Mouse (Mus musculus) kidney, postnatal 4 days (tissue): ENCODE data around the gene Hoxb13.

Experiments used
- DNase-seq, 2 experiments: peaks; one replicate each; pipeline ENCODE4 v3.0.0; 2021; ENCODE audit warnings: mixed read lengths in 2 of 2

Gene Hoxb13

DNA sequence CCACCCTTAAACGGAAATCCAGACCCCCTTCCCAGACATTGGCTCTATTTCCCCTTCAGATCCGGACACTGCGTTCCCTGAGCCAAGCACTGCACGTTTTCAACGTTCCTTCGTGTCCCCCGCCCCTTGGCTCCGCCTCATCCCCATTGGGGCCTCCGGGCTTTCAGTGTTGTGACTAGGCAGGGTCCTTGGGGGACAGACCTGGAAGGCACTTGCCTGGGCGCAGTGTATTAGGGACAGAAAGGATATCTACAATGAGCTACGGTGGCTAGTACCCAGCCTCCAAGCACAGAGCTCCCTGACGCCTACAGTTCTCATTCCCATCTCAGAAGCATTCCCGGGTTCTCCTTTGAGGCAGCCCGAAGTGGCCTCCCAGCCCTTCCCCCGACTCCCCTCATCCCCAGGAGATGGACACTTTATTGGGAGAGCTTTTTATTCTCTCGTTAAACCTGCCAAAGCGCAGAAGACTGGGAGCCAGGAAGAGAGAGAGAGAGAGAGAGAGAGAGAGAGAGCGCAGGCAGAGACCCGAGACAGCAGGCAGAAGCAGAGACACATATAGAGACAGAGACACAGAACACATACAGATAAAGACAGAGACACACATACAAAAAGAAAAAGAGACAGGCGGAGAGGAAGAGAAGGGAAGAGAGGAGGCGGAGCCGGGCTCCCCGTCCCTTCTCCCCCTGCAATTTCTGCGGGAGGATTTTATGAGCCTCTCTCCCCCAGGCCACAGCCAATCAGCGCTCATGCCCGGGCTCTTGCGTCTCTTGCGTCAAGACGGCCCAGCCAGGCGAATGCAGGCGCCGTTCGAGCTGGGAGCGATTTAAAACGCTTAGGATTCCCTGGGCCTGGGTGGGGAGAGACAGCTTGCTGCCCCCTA, at the start of gene Hoxb13:
Hoxb13 (plus strand) TSS at position 796 of the 880 bp plus-strand sequence.
- DNase-seq, result peak; percentile 53 to 61

DNA sequence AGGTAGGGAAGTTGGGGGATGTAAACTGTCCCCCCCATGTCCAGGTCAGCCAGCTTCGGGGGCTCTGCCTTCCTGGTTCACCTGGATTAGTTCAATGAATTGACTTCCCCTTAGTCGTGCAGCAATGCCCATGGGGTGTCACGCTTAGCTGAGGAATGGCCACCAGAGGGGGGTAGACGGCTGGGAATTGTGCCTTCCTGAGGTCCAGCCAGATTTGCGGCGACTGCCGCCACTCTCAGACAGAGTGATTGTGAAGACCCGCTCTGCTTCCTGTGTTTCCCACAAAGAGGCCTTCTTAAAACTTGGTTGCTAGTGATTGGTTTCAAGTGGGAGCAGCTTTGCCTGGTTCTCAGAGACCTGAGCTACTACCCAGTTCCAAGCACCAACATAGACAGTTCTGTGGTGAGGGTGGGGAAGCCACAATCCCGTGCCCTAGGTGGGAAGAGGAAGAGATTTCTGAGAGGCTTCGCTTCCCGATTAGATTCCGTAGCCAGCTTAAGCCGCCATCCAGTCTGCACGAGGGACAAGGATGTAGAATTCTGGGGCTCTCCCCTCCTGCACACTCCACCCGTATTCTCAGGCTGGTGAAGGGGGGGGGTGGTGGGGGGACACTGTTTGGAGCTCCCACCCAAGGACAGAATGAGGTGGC, 48.4 kb upstream of the Hoxb13 start:
- peak; percentile 90 to 93 for DNase-seq

DNA sequence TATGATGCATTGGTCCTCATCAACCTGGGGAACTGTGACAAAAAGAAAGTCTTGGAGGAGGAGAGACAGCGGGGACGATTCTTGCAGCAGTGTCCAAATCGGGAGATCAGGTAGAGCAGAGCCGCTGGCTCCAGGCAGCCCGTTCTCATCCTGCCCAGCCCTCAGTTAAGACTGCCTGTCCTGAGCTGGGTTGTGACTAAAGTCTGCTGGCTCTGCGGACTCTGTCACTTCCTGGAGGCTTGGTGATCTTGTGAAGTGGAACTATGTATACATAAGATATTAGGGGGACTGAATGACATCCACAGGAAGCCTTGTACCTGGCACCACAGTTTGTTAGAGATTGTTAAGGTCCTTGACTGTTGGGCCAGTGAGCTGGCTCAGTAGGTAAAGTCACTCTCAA, 46.6 kb upstream of the Hoxb13 start:
- no peak for DNase-seq

DNA sequence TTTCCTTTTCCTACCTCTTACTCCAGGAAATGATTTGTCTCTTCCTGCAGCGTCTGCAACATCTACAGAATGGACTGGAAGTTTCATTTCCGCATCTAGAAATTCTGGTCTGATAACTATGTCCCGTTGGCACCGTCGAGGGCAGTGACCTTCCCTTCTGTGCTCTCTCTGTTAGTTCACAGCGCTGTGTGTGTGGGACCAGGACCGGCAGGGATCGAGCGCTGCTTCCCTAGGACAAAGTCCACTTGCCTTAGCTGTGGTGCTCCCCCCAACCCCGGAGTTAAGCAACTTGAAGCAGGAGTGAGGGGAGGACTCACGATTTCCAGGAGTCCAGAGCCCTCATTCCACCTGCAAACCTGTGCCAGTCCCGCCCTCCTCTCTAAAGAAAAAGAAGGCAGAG, 29.3 kb upstream of the Hoxb13 start:
- no peak for DNase-seq

DNA sequence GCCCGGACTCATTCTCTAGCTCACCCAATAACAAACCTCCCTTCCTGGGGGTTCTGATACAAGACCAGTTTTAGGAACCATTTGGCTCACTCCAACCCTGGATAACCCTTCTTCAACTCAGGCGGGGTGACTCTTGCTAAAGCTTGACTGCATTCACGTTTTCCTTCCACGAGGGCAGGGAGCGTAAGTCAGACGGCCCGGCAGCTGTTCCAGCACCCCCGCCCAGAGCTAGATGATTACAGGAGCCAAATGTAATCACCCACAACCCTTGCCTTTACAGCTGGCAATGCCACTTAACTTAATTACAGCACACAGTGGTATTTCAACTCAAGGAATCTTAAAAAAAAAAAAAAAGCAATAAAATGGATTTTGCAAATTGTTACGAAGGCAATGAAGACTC, 26.0 kb upstream of the Hoxb13 start:
- DNase-seq, result no peak

DNA sequence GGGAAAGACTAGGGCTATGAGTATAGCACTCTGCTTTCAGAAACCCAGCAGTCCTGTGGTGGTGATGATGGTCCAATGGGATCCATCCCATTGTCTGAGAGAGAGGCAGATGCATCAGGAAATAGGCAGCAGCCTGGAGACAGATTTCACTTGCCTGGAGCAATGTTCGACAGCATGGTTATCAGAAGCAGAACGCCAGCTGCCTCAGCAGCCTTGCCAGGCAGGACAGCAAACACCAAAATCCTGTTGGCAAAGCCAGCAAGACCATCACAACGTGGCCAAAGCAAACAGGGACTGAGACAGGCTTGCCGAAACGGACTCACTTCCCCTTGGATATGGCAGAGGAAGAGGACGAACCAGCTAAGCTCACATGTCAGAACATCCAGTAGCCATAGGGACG, 25.1 kb upstream of the Hoxb13 start:
- no peak for DNase-seq

DNA sequence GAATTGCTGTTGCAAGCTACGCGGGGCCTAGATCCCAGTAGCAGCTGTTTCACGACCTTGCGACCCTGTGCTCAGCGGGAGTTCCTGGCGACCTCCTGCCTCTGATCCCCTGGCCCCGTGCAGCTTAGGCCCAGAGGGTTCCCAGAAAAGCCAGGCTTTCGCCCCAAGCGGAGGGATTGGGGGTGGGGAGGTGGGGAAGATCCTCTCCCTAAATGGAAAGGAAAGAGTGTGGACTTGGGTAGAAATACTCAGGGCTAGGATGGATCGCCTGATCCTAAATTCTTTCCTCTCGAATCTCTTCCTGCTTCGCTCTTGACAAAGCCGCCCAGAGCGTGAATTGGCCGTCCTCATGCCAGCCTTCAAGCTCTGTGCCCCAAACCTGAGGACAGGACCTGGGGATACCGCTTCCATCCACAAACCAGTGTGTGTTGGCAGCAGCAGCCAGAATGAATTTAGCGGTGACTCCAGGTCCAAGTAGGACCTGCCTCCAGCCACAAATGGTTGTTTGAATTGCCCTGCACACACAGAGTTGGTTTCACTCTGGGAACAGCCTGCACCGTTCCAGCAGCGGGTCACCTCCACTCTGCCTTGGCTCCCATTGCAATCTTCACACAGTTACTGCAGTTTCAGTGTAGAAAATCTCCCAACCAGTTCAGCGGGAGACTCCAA, 23.3 kb upstream of the Hoxb13 start:
- peak in 1 of 2 experiments; percentile 23 for DNase-seq

DNA sequence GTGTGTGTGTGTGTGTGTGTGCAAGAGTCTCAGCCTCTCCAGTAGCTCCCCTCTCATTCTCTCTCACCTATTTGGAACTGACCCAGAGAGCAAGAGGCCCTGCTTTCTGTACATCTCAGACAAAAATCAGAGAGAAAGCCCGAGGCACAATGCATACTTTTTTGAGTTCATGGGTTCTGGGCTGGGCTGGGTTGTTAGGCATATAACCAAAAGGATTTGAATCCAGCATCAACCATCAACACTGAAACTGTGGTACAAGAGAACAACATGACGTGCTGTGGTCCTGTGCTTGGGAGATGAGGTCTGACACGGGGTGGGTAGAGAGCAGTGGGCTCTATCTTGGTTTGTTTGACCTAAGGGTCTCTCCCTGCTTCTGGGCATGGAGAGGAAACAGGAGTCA, 22.5 kb upstream of the Hoxb13 start:
- no peak for DNase-seq

DNA sequence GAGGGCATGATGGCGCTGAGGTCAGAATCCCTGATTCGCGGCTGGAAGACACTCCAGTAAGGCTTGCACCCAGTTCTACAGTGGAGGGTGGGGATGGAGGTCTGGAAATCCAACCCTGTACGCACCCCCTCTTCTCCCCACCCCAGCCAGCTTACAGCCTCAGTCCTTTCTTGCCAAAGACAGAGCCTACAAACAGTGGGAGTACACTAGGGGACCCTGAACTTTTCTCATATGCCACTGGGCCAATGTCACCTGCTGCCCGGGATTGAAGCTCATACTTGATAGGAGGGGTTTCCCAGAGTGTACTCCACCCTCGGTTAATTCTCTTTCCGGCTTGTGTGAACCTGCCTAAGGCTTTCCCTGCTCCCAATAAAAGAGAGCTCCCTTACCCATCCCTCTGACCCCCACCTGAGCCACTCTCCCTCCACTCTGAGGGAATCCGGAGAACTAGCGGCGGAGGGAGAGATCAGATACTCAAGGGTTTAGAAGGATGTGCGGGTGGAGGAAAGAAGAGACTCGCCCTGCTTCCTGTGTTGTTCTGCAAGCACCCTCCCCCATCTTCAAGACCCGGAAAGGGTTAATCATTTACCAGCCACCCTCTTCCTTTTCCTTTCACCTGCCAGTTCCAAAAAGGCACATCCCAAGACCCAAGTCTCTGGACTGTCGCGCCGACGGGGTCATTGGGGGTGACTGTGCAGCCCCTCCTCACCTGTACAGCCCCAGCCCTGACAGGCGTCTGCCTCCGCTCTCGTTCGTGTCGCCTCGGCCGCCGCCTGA, 21.4 kb upstream of the Hoxb13 start:
- peak in 1 of 2 experiments; percentile 16 for DNase-seq

DNA sequence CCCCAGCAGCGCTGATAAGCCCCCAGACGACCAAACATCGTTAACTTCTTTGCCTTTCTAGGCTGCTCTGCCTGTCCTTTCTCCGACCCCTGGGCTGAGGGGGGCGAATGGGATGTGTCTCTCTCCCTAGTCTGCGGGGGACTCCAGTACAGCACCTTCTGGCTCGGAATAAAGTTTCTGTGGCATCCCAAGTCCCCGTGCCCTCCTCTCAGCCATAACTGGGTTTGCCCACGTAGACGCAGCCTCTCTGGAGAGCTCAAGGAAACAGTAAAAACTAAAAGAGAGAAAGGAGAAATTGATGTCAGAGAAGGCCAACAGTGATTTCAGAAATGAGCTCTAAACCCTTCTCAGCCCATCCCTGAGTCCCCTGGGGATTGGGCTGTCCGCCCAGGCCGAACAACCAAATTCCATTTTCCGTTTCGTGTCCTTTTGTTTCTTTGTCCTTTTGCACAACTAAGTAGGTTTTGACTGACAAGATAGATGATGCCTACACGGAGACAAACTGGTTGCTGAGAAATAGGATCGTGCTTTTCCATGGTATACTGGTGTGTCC, 20.8 kb upstream of the Hoxb13 start:
- DNase-seq, result no peak

DNA sequence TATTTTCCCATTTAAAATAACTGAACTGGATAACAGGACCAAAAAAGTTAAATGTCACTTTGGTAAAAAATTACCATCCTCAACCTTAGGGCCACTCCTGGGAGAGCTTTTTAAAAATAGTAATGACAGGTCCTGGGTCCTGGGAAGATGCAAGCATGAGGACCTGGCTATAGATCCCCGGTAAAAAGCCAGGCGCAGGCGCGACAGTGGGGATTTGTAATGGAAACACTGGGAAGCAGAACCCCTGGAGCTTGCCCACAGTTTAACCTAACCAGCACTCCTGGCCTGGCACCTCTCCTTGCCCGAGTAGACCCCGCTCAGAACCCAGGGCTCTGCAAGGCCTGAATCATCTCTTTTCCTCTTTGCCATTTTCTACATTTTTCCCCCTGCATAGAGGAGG, 19.2 kb upstream of the Hoxb13 start:
- DNase-seq, result no peak

DNA sequence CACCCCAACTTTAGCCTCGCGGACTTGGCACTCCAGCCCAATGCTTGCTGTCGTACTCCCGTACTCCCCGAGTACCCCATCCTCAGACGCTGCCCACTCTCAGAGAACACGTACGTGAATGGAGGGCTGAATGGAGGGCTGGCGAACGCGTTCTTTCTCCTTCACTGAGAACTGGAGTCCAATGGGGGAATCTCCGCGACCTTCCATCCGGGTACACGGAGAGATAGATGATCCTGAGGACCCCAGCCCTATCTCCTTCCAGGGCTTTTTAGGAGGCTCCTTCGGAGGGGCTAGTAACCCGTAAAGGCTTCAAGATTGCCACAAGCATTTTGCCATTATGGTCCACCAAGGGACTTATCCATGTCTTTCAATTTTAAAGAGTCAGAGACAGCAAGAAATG, 18.6 kb upstream of the Hoxb13 start:
- no peak for DNase-seq

DNA sequence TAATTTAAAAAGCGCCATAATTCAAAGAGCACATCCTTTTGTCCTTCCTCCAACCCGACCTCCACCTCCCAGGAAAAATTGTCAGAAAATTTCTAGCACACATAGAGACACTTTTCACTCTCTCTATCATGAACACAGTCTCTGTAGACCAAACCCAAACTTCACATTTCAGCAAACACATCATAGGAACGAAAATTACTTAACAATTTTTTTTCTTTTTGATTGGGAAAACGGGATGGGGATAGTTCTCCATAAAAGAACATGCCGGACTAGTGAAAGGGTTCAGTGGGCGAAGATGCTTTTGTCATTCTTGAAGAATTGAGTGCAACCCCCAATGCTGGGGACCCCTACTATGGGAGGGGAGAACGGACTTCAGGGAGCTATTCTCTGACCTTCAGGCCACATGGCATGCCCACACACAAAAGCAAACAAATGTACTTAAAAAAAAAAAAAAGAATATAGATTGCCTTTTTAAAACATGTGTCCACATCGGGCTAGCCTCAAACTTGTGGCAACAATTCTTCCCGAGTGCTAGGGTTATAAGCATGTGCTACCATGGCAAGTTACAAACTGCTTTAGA, 18.1 kb upstream of the Hoxb13 start:
- no peak for DNase-seq

DNA sequence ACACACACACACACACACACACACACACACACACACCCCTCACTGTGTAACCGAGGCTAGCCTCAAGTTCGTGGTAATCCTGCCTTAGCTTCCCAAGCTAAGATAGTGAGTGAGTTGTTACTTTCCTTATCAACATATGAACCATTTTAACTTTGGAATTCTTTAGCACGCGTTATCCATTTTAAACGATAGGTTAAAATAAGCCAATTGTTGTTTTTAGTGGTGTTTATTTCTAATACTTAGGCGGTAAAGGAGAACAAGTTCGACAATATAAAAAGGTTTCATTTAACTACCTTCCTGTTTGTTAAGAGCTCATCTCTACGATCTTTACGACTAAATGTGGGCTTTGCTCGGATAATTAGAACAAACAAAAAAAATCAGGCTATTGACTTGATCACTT, 17.3 kb upstream of the Hoxb13 start:
- peak in 1 of 2 experiments; percentile 5 for DNase-seq

DNA sequence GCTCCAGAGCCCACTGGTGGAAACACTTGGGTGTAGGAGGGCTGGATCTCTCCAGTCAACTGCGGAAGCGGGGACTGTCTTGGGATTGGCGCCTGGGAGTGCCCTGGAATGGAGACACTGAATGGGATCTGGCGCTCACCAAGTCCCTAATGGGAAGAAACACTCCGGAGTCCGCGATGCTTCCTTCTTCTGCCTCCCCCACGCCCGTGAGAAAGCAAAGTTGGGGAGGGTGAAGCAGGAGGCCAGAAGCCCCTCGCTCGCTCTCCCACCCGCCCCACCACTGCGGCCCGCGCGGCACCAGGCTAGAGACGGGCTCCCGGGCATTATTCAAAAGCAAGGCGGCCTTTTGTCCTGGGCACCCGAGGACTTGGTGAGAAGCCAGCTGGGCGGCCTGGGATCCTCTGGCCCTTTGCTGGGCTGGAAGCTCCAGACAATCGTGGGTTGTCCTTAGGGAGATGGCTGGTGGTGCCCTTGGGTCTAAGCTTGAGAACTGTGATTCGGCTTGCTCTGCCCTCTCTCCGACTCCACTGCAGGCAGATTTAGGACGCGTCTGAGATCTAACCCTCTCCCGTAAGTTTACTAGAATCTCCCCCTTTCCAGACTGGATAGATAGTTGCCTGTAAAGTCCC, 16.5 kb upstream of the Hoxb13 start:
- peak in 1 of 2 experiments; percentile 44 for DNase-seq

DNA sequence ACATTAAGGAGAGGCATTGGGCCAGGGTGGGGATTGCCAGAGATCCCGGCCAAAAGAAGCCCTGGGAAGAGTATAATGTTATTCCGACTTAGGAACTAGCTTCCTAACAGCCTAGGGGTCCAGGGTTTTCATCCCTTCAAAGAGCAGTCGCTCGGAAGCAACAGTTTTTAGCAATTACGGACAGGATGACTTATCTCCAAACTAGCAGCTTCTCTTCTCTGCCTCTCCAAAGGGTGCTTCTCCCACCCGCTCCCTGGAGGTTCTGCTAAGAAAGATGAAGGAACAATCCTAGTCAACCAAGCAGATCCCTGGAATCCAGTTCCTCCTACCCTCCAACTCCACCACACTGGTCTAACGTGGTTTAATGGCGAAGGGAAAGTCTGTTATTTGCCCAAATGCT, 15.8 kb upstream of the Hoxb13 start:
- no peak for DNase-seq

DNA sequence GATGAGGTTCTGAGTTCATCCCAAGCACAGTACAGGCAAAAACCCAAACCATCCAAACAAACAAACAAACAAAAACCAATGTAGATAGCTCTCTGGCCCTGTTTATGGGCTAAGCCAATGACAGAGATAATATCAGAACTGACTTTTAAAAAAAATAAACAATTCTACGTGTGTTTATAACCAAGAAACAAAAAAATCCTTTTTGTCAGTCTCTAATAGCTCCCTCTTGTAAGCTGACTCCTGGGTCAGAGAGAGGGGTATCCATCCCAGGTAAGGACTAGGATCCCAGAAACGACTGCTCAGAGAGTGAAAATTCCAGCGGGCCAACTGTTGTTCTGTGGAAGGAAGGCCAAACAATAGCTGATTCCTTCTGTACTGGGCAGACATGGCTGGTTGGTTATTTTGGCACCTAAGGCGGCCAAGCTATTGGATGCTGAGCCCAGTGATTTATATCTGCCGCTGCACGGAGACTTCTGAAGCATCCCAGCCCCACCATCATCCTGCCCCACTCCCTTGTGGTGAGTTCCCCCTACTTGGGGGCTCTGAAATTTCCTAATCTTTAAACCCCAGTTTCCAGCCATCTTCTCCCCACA, 15.1 kb upstream of the Hoxb13 start:
- DNase-seq, result no peak

DNA sequence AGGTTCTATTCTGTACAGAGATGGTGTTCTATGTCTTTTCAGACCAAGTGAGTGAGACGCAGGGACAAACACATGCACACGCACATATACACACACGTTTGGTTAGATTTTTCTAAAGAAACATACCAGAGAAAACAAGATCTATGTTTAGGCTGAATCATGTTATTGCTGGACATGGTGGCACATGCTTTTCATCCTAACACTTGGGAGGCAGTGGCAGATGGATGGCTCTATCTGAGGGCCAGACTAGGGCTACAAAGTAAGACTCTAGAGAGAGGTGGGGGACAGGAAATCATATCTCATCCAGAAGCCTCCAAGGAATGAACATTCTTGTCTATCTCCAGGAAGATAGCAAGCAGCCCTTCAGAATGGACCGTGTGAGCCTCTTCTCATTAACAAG, 13.1 kb upstream of the Hoxb13 start:
- no peak for DNase-seq

DNA sequence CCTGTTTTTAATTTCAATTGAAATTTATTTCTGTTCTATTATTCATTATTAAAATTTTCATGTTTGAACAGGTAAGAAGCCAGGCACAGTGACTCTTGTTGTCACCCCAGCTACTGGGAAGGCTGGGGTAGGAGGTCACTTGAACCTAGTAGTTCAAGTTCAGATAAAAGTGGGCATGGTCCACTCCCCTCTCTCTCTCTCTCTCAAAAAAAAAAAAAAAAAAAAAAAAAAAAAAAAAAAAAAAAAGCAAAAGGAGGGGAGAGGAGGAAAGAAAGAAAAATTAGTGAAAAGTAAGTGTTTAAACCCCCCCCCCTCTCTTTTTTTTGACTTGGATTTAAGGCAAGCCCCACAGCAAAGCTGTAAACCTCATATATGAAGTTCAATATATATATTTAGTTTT, 9.9 kb upstream of the Hoxb13 start:
- no peak for DNase-seq

DNA sequence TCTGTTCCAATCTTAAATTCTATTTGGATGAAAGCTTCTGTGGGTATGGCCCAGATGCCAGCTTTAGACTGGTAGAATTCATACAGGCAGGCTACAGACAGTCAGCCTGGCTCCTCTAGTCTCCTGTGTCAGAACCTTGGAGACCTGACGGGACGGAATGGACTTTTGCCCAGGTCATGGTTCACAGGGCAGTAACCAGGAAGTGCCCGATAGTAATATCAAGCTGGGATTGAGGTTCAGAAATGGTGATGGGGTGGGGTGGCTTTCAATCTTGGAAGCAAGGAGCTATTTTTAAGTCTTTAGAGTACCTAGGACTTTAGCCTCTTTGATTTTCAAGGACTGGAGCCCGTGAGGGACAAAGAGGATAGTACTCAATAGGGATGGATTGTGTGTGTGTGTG, 6.8 kb upstream of the Hoxb13 start:
- DNase-seq, result no peak

DNA sequence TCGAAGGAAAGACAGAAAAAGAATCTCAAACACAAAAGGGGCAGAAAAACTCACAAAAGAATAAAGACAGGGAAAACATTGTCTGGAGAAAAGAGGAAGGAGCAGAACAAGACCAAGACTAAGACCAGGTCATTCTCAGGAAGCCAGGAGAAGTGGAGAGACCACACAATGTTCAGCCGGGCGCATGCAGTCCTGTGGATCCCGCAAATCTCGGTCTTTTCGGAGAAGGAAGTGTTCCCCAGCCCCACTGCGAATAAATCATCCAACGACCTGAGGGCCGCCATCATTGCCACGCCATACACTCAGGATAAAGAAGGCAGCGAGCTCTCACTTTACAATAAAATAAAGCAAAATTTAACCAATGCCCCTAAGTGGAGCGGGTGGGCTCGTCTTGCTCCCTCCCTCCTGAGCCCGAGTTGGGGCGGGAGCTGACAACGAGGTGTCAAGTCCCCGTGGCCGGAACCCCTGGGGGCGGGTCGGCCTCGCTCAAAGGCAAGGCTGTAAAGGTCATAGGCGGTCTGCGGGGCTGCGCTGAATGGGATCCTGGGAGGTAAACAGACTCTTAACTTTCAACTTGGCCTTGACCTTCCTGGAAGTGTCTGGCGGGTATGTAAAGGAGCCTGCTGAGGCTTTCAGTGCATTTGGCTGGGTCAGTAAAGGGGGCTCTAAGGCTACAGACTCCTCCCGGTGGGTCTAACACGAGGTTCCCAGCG, 4.2 kb upstream of the Hoxb13 start:
- peak in 1 of 2 experiments; percentile 12 for DNase-seq
